Mouse (Mus musculus) heart, postnatal 14 days (tissue): Measurements from ENCODE around the gene Eif3a. TPM values are rescaled to one million over a fixed set of nuclear protein-coding genes. Genes with fewer than 3 reads are reported as not detected.

Experiments used
- DNase-seq, 2 experiments: peaks; one replicate each; pipeline ENCODE4 v3.0.0; 2021 to 2022
- intact Hi-C: fragments of 180-260 bp; cut with DNase I; formaldehyde crosslinking; loops from one replicate; pipeline ENCODE4 v1.15.1; 2025
- total RNA-seq, 2 experiments: library from RNA; stranded (reverse); gene quantifications; 2 replicates each; pipeline ENCODE4 v1.2.3; 2021

Gene Eif3a
- total RNA-seq, 2 experiments from 2014 or later: 103 to 108 TPM

GRCm38 (mm10) chr19:60782034-60782433 is 8.4 kb downstream of the Eif3a start:
- no peak for DNase-seq
- intact Hi-C loops: no loop called here

GRCm38 (mm10) chr19:60773366-60773765 is 17.1 kb downstream of the Eif3a start:
- DNase-seq: no peak

GRCm38 (mm10) chr19:60758896-60759835 is 31.3 kb downstream of the Eif3a start:
- intact Hi-C loops: no loop called here

More at GRCm38 (mm10) chr19:60773366-60773765, 17.1 kb downstream of the Eif3a start:
- intact Hi-C loops: no loop called here

DNA sequence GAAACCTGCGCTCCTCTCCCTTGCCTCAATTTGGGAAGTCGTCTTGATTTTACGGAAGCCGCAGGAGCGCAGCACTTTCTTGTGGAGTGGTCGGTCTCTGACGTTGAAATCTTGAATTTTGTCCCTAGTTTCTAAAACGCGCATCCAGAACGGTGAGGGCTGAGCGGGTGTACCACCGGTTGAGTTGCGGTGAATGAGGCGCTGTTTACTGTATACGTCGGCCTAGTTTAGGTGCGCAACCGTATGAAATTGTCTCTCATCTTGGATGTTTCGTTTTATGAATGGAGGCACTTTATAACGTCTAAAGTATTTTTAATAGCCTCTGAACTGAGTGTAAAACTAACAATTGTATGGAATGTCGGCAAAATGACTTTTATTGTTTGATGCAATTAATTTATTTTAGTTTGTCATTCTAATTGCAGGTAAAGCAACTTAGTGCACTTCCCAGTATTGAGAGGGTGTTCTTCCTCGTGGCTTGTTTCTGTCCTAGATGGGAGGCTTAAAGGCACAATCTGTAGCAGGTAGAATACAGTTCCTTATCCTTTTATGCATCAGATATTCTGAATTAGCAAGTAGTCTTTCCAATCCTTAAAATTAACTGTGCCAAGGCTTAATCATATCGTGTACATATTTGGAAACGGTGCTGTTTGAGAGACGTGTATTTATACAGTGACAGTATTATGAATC is 33.2 kb downstream of the Eif3a start:
- intact Hi-C loops: no loop called here
- no peak for DNase-seq

More at GRCm38 (mm10) chr19:60758896-60759835, 31.3 kb downstream of the Eif3a start:
- no peak for DNase-seq

GRCm38 (mm10) chr19:60756192-60757098 is 34.0 kb downstream of the Eif3a start:
- peak; percentile 31 to 42 for DNase-seq
- intact Hi-C loops: no loop called here

- intact Hi-C loops: no loop called here
Measured at GRCm38 (mm10) chr19:60755438-60756191, 34.8 kb downstream of the Eif3a start, which contains the start of gene Nanos1. Gene Nanos1 (plus strand): TSS chr19:60755987.

DNA sequence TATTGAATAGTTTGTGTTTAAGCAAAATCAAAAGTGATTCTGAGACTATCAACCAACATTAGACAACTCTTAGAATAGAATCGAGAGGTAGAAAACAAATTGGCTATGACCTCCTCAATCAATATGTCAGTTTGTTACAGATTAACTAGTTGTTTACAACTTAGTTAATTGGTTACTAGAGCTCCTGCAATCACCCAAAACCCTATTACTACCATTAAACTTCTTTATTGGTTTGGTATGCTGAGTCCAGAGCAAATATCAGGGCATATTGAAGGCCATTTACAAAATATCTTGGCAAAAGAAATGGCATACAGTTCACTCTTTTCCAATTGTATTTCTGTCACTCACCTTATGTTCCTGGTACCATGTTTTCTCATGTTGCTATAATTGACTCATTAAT is 42.7 kb downstream of the Eif3a start:
- DNase-seq: no peak
- intact Hi-C loops: no loop called here

More at GRCm38 (mm10) chr19:60755438-60756191, 34.8 kb downstream of the Eif3a start, which contains the start of gene Nanos1:
- DNase-seq: peak; percentile 89

DNA sequence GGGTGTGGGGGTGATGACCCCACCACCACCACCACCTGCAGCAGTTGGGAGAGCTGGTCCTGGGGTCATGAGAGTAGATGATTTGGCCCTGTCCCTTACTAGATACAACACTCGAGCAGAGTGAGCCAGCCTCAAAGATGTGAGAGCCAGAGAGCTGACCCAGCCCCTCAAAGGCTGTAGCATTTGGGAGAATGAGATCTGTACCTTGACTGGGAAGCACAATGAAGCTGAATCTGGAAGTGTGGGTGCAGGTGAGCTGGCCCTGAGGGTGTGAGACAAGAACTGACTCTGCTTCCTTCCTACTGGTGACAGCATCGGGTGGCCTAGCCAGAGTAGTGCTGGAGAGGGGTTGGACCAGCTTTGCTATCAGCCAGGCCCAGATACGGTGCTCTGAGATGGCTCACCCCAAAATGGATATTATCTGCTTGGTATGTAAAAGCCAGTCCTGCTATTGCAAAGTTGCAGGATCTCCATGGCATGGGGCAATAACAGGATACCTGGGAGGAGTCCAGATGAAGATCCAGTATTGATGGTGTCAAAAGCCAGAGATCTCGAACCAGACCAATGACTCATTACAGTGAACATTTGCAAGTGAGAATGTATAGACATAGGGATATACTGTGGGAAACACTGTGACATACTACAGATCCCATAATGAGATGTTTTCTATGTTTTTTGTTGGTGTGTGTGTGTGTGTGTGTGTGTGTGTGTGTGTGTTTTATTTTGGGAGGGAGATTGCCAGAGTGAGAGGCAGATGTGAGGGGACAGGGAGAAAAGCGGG is 46.5 kb downstream of the Eif3a start:
- DNase-seq: no peak
- intact Hi-C loops: no loop called here

DNA sequence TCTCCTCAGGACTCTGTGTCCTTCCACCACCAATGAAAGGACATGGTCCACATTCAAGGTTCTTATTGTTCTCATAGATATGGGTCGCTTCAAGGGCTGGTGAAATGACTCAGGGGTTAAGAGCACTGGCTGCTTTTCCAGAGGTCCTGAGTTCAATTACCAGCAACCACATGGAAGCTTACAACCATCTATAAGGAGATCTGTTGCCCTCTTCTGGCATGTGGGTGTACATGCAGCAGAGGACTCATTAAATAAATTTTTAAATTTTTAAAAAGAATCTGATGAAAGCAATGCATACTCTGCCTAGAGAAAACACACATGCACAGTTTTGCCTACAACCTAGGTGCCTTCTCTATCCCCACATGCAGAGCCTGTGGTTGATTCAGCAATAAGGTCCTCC is 49.9 kb downstream of the Eif3a start:
- intact Hi-C loops: no loop called here
- DNase-seq: no peak

- DNase-seq: no peak
- intact Hi-C loops: no loop called here
Measured at GRCm38 (mm10) chr19:60731966-60732365, 58.5 kb downstream of the Eif3a start.

DNA sequence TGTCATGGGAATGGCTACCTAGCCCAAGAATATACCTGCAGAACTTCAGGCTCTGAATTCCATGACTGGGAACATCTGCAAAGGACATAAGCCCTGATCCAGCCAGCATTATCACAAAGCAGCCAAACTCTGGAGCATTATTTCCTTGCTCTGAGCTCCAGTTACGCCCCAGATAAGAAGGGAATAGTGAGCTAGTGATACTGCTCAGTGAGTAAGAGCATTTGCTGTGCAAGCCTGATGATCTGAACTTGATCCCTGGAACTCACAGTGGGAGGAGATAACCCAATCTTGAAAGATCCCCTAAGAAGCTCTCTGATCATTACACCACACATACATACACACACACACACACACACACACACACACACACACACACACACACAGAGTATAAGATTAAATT is 59.2 kb downstream of the Eif3a start:
- intact Hi-C loops: no loop called here
- no peak for DNase-seq

GRCm38 (mm10) chr19:60730281-60730852 is 60.1 kb downstream of the Eif3a start:
- DNase-seq: peak; percentile 16 to 27
- intact Hi-C loops: no loop called here

DNA sequence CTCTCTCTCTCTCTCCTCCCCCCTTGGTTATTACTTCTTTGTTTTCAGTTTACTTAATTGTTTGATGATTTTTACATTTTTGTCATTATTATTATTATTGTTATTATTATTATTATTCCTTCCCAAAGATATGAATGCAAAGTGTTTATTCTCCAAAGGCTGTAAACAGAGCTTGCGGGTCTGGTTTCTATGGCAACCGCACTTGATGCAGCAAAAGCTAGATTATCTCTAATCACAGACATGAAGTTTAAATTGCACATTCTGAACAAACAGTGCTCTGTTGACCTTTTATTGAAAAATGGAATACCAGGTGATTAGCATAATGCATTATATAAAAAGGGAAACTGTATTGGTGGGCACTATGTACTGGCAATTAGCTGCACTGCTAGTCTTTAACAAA is 74.1 kb downstream of the Eif3a start:
- intact Hi-C loops: no loop called here

GRCm38 (mm10) chr19:60712577-60712976 is 77.9 kb downstream of the Eif3a start:
- no peak for DNase-seq
- intact Hi-C loops: no loop called here

More for the DNA sequence above, 74.1 kb downstream of the Eif3a start:
- no peak for DNase-seq
